Mouse (Mus musculus) liver, embryonic 16.5 days (tissue): ENCODE measurements around the gene Celf2. TPM values are rescaled to one million over a fixed set of nuclear protein-coding genes. Genes with fewer than 3 reads are reported as not detected.
"Not testable (repeated sequence)": the region's sequence is repeated elsewhere in the genome, so short reads cannot be mapped to it uniquely, and the experiment has no call there.

Experiments
- ATAC-seq: fragments of 200-750 bp; cut with Nextera tagmentation; 2 replicates; pipeline ENCODE4 v1.8.0; 2017; ENCODE audit warnings: low read depth, mild to moderate bottlenecking, moderate number of reproducible peaks, moderate library complexity
- H3K27ac ChIP-seq: fragments of 300-500 bp; sonication (generic); 2 replicates; pipeline ENCODE4 v1.5.1; 2014; ENCODE audit warnings: mild to moderate bottlenecking, low read length
- H3K27me3 ChIP-seq: fragments of 300-500 bp; sonication (generic); 2 replicates; pipeline ENCODE4 v1.6.1; 2014; ENCODE audit warnings: low read depth, low read length, mixed read lengths; ENCODE audit not compliant: control insufficient read depth, insufficient read depth
- H3K36me3 ChIP-seq: fragments of 300-500 bp; sonication (generic); 2 replicates; pipeline ENCODE4 v1.6.1; 2014; ENCODE audit warnings: mild to moderate bottlenecking; ENCODE audit not compliant: control insufficient read depth, insufficient read depth
- H3K4me1 ChIP-seq: fragments of 300-500 bp; sonication (generic); 2 replicates; pipeline ENCODE4 v1.6.1; 2014; ENCODE audit warnings: low read depth, low read length, mixed read lengths; ENCODE audit not compliant: control insufficient read depth
- H3K4me2 ChIP-seq: fragments of 300-500 bp; sonication (generic); 2 replicates; pipeline ENCODE4 v1.6.1; 2014; ENCODE audit warnings: low read depth, low read length, mixed read lengths
- H3K4me3 ChIP-seq: fragments of 300-500 bp; sonication (generic); 2 replicates; pipeline ENCODE4 v1.5.1; 2014; ENCODE audit warnings: low read depth, mild to moderate bottlenecking, low read length
- H3K9ac ChIP-seq: fragments of 300-500 bp; sonication (generic); 2 replicates; pipeline ENCODE4 v1.6.1; 2014; ENCODE audit warnings: low read depth, low read length
- H3K9me3 ChIP-seq: fragments of 300-500 bp; sonication (generic); replicated peaks from 2 replicates; pipeline ENCODE4 v1.6.1; 2016; ENCODE audit warnings: low read length; ENCODE audit not compliant: control insufficient read depth
- WGBS: fragments of 180-500 bp; shearing (Covaris S2); extraction: QIAGEN DNeasy Blood & Tissue Kit; methylation state at CpG from one replicate; pipeline ENCODE4 v1.1.7; 2014; ENCODE audit not compliant: insufficient replicate concordance; 5-methylcytosine and 5-hydroxymethylcytosine counted together
- polyA plus RNA-seq: library from polyadenylated mRNA; unstranded; fragments of >200 nt; fragmentation: Nextera tagmentation; extraction: Ambion mirVana; gene quantifications from 2 replicates; pipeline ENCODE4 v1.2.1, GENCODE M21; 2015

Gene Celf2
- polyA plus RNA-seq, 1 experiment from 2014 or later, result 10.0 TPM

- Histone ChIP-seq H3K27ac (no peak overlapping the region), H3K9me3 (no peaks in the 10 kb centered on the region), H3K4me3 (no peak overlapping the region), H3K4me2 (no peak overlapping the region), H3K27me3 (no peaks in the 10 kb centered on the region), H3K36me3 (no peaks in the 10 kb centered on the region), H3K9ac (no peak overlapping the region), H3K4me1 (no peaks in the 10 kb centered on the region)
- WGBS, result 45% methylated on average over 2 of the region's 2 CpGs
- no peak for ATAC-seq
Measured at GRCm38 (mm10) chr2:7310840-7311182, 198.6 kb downstream of the Celf2 start.

DNA sequence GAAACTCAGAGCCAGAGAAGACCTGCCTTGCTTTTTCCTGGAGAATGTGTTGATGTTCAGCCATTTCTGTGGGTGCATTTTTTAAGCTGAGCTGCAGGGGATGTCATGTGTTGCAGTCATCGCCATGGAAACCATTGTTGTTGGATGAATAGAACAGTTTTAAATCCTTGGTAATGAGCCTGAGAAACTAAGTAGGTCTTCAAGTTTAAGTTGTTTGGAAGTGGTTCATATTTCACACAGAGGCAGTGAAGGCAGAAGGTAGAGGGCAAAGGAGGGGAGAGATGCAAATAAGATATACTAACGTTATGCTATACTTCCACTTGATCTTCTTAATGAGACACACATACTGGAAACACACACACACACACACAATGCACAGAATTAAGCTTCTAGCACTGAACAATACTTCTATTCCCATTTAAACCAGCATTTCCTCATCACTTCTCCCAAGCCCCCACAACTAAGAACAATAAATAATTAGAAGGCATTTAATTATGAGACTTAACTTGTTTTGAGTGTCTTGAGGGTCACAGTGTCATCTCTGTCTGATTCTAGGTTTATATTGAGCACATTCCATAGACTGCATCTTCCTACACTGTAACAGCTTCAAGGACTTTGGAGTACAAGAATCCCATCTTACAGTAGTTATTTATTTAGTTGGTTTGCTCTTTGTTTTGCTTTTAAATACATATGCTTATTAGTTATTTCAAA lies 199.1 kb downstream of the Celf2 start:
- Histone ChIP-seq H3K9ac (no peak overlapping the region), H3K27ac (no peak overlapping the region), H3K4me3 (no peak overlapping the region), H3K27me3 (no peaks in the 10 kb centered on the region), H3K4me2 (no peak overlapping the region), H3K4me1 (no peaks in the 10 kb centered on the region), H3K9me3 (no peaks in the 10 kb centered on the region), H3K36me3 (no peaks in the 10 kb centered on the region)
- whole genome bisulfite sequencing, result 32% methylated on average over 2 of the region's 2 CpGs
- no peak for ATAC-seq

GRCm38 (mm10) chr2:7309324-7309723 lies 200.0 kb downstream of the Celf2 start:
- no peak overlapping the region for H3K27ac ChIP-seq
- H3K9me3 ChIP-seq, result no peaks in the 10 kb centered on the region
- H3K4me3 ChIP-seq, result no peak overlapping the region
- H3K4me2 ChIP-seq, result no peak overlapping the region
- no peak for ATAC-seq
- no peaks in the 10 kb centered on the region for H3K36me3 ChIP-seq
- H3K4me1 ChIP-seq, result no peaks in the 10 kb centered on the region
- 51% methylated on average over 1 of the region's 1 CpGs for whole genome bisulfite sequencing
- no peak overlapping the region for H3K9ac ChIP-seq
- H3K27me3 ChIP-seq, result no peaks in the 10 kb centered on the region

GRCm38 (mm10) chr2:7308731-7309130 lies 200.6 kb downstream of the Celf2 start:
- Histone ChIP-seq H3K27ac (no peak overlapping the region), H3K27me3 (no peaks in the 10 kb centered on the region), H3K9me3 (no peaks in the 10 kb centered on the region), H3K4me1 (no peaks in the 10 kb centered on the region), H3K9ac (no peak overlapping the region), H3K4me3 (no peak overlapping the region), H3K36me3 (no peaks in the 10 kb centered on the region), H3K4me2 (no peak overlapping the region)
- no peak for ATAC-seq
- 42% methylated on average over 1 of the region's 1 CpGs for WGBS

DNA sequence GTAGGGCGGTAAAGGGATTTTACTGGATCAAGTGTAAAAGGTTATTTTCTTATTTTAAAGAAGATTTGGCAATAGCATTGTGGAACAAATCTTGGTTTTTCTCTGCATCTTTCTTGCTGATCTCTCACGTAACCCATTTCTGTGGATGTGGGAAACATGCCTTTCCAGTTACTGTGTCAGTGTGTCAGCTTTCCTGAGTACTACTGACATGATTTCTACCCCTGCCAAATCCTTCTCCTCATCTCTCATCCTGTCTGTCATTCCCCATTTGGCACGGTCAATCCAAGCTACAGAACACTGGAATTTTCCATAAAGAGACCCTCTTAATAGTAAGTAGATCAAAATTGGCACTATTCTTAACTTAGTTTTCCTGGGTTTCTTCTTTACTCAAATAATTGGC lies 221.9 kb downstream of the Celf2 start:
- no peaks in the 10 kb centered on the region for H3K27me3 ChIP-seq
- 69% methylated on average over 3 of the region's 3 CpGs for WGBS
- no peak overlapping the region for H3K4me2 ChIP-seq
- no peak overlapping the region for H3K9ac ChIP-seq
- H3K9me3 ChIP-seq, result no peaks in the 10 kb centered on the region
- no peaks in the 10 kb centered on the region for H3K36me3 ChIP-seq
- ATAC-seq, result no peak
- no peak overlapping the region for H3K27ac ChIP-seq
- no peak overlapping the region for H3K4me3 ChIP-seq
- no peaks in the 10 kb centered on the region for H3K4me1 ChIP-seq

DNA sequence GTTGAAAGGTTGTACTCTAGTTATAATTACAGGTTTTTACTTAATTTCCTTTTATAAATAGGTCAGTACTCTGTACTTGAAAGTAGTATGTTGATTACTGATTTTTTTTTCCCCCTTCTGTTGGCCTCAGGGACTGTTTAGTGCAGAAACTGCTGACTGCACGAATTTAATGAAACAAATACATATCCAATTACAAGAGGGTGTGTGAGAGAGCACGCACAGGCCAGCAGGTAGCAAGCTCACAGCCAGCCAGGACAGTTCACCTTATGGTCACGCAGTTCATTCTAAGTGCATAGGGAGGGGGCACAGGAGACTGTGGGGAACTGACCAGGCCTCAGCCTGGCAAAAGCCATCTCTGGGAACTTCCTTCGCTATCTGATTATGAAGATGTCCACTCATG lies 236.1 kb downstream of the Celf2 start:
- ATAC-seq, result no peak
- H3K36me3 ChIP-seq, result no peaks in the 10 kb centered on the region
- 60% methylated on average over 4 of the region's 4 CpGs for WGBS

GRCm38 (mm10) chr2:7270051-7270450 lies 239.3 kb downstream of the Celf2 start:
- WGBS, result 52% methylated on average over 7 of the region's 7 CpGs
- no peak overlapping the region for H3K4me2 ChIP-seq
- no peak overlapping the region for H3K27ac ChIP-seq

More for the DNA sequence above, 236.1 kb downstream of the Celf2 start:
- Histone ChIP-seq H3K4me2 (no peak overlapping the region), H3K9ac (no peak overlapping the region), H3K27me3 (no peaks in the 10 kb centered on the region), H3K4me1 (no peaks in the 10 kb centered on the region), H3K27ac (no peak overlapping the region), H3K4me3 (no peak overlapping the region), H3K9me3 (no peaks in the 10 kb centered on the region)

GRCm38 (mm10) chr2:7267166-7267565 lies 242.2 kb downstream of the Celf2 start:
- no peaks in the 10 kb centered on the region for H3K9me3 ChIP-seq
- no peak for ATAC-seq
- no peaks in the 10 kb centered on the region for H3K4me1 ChIP-seq
- H3K4me3 ChIP-seq, result no peak overlapping the region
- no peak overlapping the region for H3K9ac ChIP-seq
- H3K27ac ChIP-seq, result no peak overlapping the region
- WGBS, result 58% methylated on average over 4 of the region's 4 CpGs
- H3K4me2 ChIP-seq, result no peak overlapping the region
- H3K36me3 ChIP-seq, result no peaks in the 10 kb centered on the region
- H3K27me3 ChIP-seq, result no peaks in the 10 kb centered on the region

More at GRCm38 (mm10) chr2:7270051-7270450, 239.3 kb downstream of the Celf2 start:
- Histone ChIP-seq H3K4me1 (no peaks in the 10 kb centered on the region), H3K9me3 (no peaks in the 10 kb centered on the region), H3K9ac (no peak overlapping the region), H3K4me3 (no peak overlapping the region), H3K27me3 (no peaks in the 10 kb centered on the region), H3K36me3 (no peaks in the 10 kb centered on the region)
- no peak for ATAC-seq

- not testable (repeated sequence) for H3K9me3 ChIP-seq, H3K9ac ChIP-seq, H3K4me2 ChIP-seq, H3K36me3 ChIP-seq, H3K27me3 ChIP-seq, ATAC-seq, H3K27ac ChIP-seq, H3K4me3 ChIP-seq, H3K4me1 ChIP-seq
Measured at GRCm38 (mm10) chr2:7262668-7263067, 246.7 kb downstream of the Celf2 start.
